Mouse (Mus musculus): ENCODE measurements around the gene Wrap73.

GRCm38 (mm10) chr4:154181001-154181400 is 38.8 kb downstream of the Wrap73 start:
- TF ChIP-seq POLR2A (IDR thresholded peaks at IDR 0.05; ENCODE audit: insufficient read depth, low read depth, low read length): no peak
- TF ChIP-seq EP300 (IDR thresholded peaks at IDR 0.05; ENCODE audit: insufficient read depth, low read depth, low read length): no peak
- TF ChIP-seq CTCF (IDR thresholded peaks at IDR 0.05): no peak
